Mouse (Mus musculus) adrenal gland, adult 2 months (tissue): ENCODE data around the gene Tmco2. TPM values are rescaled to one million over a fixed set of nuclear protein-coding genes. Genes with fewer than 3 reads are reported as not detected.
A peak's percentile ranks its signal among the peaks of the same experiment; 100 is the strongest.
"Not testable (repeated sequence)": the region's sequence is repeated elsewhere in the genome, so short reads cannot be mapped to it uniquely, and the experiment has no call there.

ENCODE experiments used
- DNase-seq: peaks from one replicate; pipeline ENCODE4 v3.0.0; 2021
- long read RNA-seq: library from polyadenylated mRNA; stranded (forward); transcript quantifications from one replicate; pipeline ENCODE4 v2.0.0, GENCODE M21; 2021
- polyA plus RNA-seq: library from polyadenylated mRNA; depleted of rRNA; stranded (reverse); fragments of >200 nt; gene quantifications from 2 replicates; pipeline ENCODE4 v1.2.3, GENCODE M21; 2012; rRNA removed
- total RNA-seq, 2 experiments: library from RNA; stranded (reverse); gene quantifications; 2 replicates each; pipeline ENCODE4 v1.2.3; 2021

Gene Tmco2
- total RNA-seq (not detected), polyA plus RNA-seq (not detected in 2 replicates)
- long read RNA-seq, result 0 reads

GRCm38 (mm10) chr4:121109126-121109525 lies at the start of gene Tmco2:
Gene Tmco2 (minus strand): TSS chr4:121109226.
- no peak for DNase-seq

GRCm38 (mm10) chr4:121103304-121103703 lies 5.7 kb downstream of the Tmco2 start:
- DNase-seq, result no peak

GRCm38 (mm10) chr4:121097650-121098378 lies 11.2 kb downstream of the Tmco2 start, which contains the start of gene Zmpste24:
Gene Zmpste24 (minus strand): TSS chr4:121098241.
- DNase-seq, result peak; percentile 85

GRCm38 (mm10) chr4:121090211-121090610 lies 18.8 kb downstream of the Tmco2 start:
- DNase-seq, result no peak

- no peak for DNase-seq
Measured at GRCm38 (mm10) chr4:121088696-121089095, 20.3 kb downstream of the Tmco2 start.

- no peak for DNase-seq
Measured at GRCm38 (mm10) chr4:121084506-121084905, 24.5 kb downstream of the Tmco2 start.

- no peak for DNase-seq
Measured at GRCm38 (mm10) chr4:121080395-121080794, 28.6 kb downstream of the Tmco2 start.

GRCm38 (mm10) chr4:121077915-121078646 lies 30.9 kb downstream of the Tmco2 start:
- no peak for DNase-seq

- no peak for DNase-seq
Measured at GRCm38 (mm10) chr4:121074250-121074649, 34.8 kb downstream of the Tmco2 start.

GRCm38 (mm10) chr4:121065336-121065735 lies 43.7 kb downstream of the Tmco2 start:
- DNase-seq, result no peak

- DNase-seq, result not testable (repeated sequence)
Measured at GRCm38 (mm10) chr4:121059218-121059617, 49.8 kb downstream of the Tmco2 start.

GRCm38 (mm10) chr4:121057032-121057431 lies 52.0 kb downstream of the Tmco2 start:
- no peak for DNase-seq

- no peak for DNase-seq
Measured at GRCm38 (mm10) chr4:121056342-121056741, 52.7 kb downstream of the Tmco2 start.

Other genes with a start within 250 kb of the Tmco2 start
- gene Exo5, start 184.2 kb downstream of the Tmco2 start, total RNA-seq, result 10 to 100 TPM in 1 of 2 experiments, 1 to 10 TPM in 1; 6.9 to 10.2 TPM
- 0.80 and 1.4 TPM in 2 replicates for gene Exo5, start 184.2 kb downstream of the Tmco2 start, polyA plus RNA-seq
- gene Zfp69, start 157.5 kb downstream of the Tmco2 start, total RNA-seq, result 1 to 10 TPM; 1.5 to 3.2 TPM
- gene Zfp69, start 157.5 kb downstream of the Tmco2 start, polyA plus RNA-seq, result 3.5 and 3.7 TPM in 2 replicates
- 10 to 100 TPM; 37.8 to 38.1 TPM for gene Smap2, start 92.0 kb downstream of the Tmco2 start, total RNA-seq
- 14.3 and 20.4 TPM in 2 replicates for gene Smap2, start 92.0 kb downstream of the Tmco2 start, polyA plus RNA-seq
- gene Col9a2, start 69.8 kb downstream of the Tmco2 start, total RNA-seq, result under 1 TPM; 0.21 to 0.23 TPM
- 0.47 and 0.76 TPM in 2 replicates for gene Col9a2, start 69.8 kb downstream of the Tmco2 start, polyA plus RNA-seq
- 10 to 100 TPM; 45.1 to 55.6 TPM for gene Zmpste24, start 11.0 kb downstream of the Tmco2 start, total RNA-seq
- 16.2 and 19.7 TPM in 2 replicates for gene Zmpste24, start 11.0 kb downstream of the Tmco2 start, polyA plus RNA-seq
- 10 to 100 TPM; 11.7 to 16.1 TPM for gene Rlf, start 105.9 kb upstream of the Tmco2 start, total RNA-seq
- 0.88 and 1.1 TPM in 2 replicates for gene Rlf, start 105.9 kb upstream of the Tmco2 start, polyA plus RNA-seq
- gene Gm12888, start 215.7 kb upstream of the Tmco2 start, total RNA-seq, result not detected
- gene Gm12888, start 215.7 kb upstream of the Tmco2 start, polyA plus RNA-seq, result not detected in 2 replicates